Mouse (Mus musculus): ENCODE measurements around the gene Tmem235. TPM values are rescaled to one million over a fixed set of nuclear protein-coding genes. Genes with fewer than 3 reads are reported as not detected.
A peak's percentile ranks its signal among the peaks of the same experiment; 100 is the strongest.

Tmem235 gene
- polyA plus RNA-seq, 1 experiment, result not detected

- no peak overlapping the region for H3K4me3 ChIP-seq
- TF ChIP-seq CEBPB (IDR thresholded peaks at IDR 0.05; ENCODE audit: insufficient read depth, poor library complexity, severe bottlenecking) (no peak), POLR2A (IDR thresholded peaks at IDR 0.05; ENCODE audit: insufficient read length, low read depth) (no peak), MYOG (IDR thresholded peaks at IDR 0.05; ENCODE audit: control insufficient read depth in 1 of 3, insufficient read depth in 1 of 3, insufficient read length in 2 of 3, low read depth in 2 of 3) (peak in 1 of 3 experiments; percentile 13), USF1 (IDR thresholded peaks at IDR 0.05; ENCODE audit: low read depth) (no peak), E2F4 (IDR thresholded peaks at IDR 0.05; ENCODE audit: insufficient read depth) (no peak), TCF3 (IDR thresholded peaks at IDR 0.05; ENCODE audit: insufficient read length, low read depth) (no peak), MYOD1 (IDR thresholded peaks at IDR 0.05; ENCODE audit: control insufficient read depth in 1 of 3, insufficient read length in 2 of 3, low read depth in 2 of 3) (peak in 2 of 3 experiments; percentile 13 to 64)
- no peaks in the 10 kb centered on the region for H3K27me3 ChIP-seq (ENCODE audit: control insufficient read depth, insufficient read depth, insufficient read length)
- H3K4me2 ChIP-seq (ENCODE audit: low read depth), result no peak overlapping the region
- no peaks in the 10 kb centered on the region for H3K79me2 ChIP-seq (ENCODE audit: control insufficient read depth, insufficient read depth)
- no peak overlapping the region for H3ac ChIP-seq (ENCODE audit: control insufficient read depth, insufficient read length)
- no peaks in the 10 kb centered on the region for H3K36me3 ChIP-seq (ENCODE audit: control insufficient read depth, insufficient read depth)
These were observed 19.9 kb downstream of the Tmem235 start for GRCm38 (mm10) chr11:117880336-117880976.

DNA sequence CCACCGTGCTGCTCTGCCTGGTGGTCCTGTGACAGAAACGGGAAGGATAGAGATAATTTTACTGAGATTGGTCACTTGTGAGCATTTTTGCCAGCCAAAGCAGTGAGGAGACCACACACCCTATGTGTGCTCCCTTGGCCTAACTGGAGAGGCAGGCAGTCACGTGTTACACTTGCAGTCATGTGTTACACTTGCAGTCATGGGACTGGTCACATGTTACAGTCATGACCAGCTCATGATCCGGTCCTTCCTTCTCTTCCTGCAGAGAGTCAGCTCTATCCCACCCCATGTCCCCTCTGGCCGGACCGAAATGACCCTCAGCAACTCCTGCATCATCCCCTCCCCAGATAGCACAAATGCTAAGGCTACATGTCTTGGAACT, 20.4 kb downstream of the Tmem235 start:
- Histone ChIP-seq H3K36me3 (ENCODE audit: control insufficient read depth, insufficient read depth) (no peaks in the 10 kb centered on the region), H3K4me3 (no peak overlapping the region), H3K79me2 (ENCODE audit: control insufficient read depth, insufficient read depth) (no peaks in the 10 kb centered on the region), H3ac (ENCODE audit: control insufficient read depth, insufficient read length) (no peak overlapping the region), H3K4me2 (ENCODE audit: low read depth) (no peak overlapping the region), H3K27me3 (ENCODE audit: control insufficient read depth, insufficient read depth, insufficient read length) (no peaks in the 10 kb centered on the region)
- TF ChIP-seq USF1 (IDR thresholded peaks at IDR 0.05; ENCODE audit: low read depth), result peak; percentile 44
- no peak for TF ChIP-seq POLR2AphosphoS2 (IDR thresholded peaks at IDR 0.05; ENCODE audit: insufficient read length, low read depth)

- TF ChIP-seq CEBPB (IDR thresholded peaks at IDR 0.05; ENCODE audit: insufficient read depth, poor library complexity, severe bottlenecking) (no peak), TCF3 (IDR thresholded peaks at IDR 0.05; ENCODE audit: insufficient read length, low read depth) (no peak), MAX (IDR thresholded peaks at IDR 0.05; ENCODE audit: low read depth) (no peak), REST (IDR thresholded peaks at IDR 0.05; ENCODE audit: insufficient read depth, insufficient read length) (no peak), MYOD1 (IDR thresholded peaks at IDR 0.05; ENCODE audit: control insufficient read depth in 1 of 3, insufficient read length in 2 of 3, low read depth in 2 of 3) (no peak), SRF (IDR thresholded peaks at IDR 0.05; ENCODE audit: control insufficient read depth, insufficient read length, low read depth) (no peak), MYOG (IDR thresholded peaks at IDR 0.05; ENCODE audit: control insufficient read depth in 1 of 3, insufficient read depth in 1 of 3, insufficient read length in 2 of 3, low read depth in 2 of 3) (no peak)
- Histone ChIP-seq H3K27me3 (ENCODE audit: control insufficient read depth, insufficient read depth, insufficient read length) (no peaks in the 10 kb centered on the region), H3K36me3 (ENCODE audit: control insufficient read depth, insufficient read depth) (no peaks in the 10 kb centered on the region), H3K4me3 (no peak overlapping the region), H3K4me2 (ENCODE audit: low read depth) (no peak overlapping the region), H3ac (ENCODE audit: control insufficient read depth, insufficient read length) (no peak overlapping the region), H3K79me2 (ENCODE audit: control insufficient read depth, insufficient read depth) (no peaks in the 10 kb centered on the region)
These were observed 21.2 kb downstream of the Tmem235 start for GRCm38 (mm10) chr11:117881787-117882186.

DNA sequence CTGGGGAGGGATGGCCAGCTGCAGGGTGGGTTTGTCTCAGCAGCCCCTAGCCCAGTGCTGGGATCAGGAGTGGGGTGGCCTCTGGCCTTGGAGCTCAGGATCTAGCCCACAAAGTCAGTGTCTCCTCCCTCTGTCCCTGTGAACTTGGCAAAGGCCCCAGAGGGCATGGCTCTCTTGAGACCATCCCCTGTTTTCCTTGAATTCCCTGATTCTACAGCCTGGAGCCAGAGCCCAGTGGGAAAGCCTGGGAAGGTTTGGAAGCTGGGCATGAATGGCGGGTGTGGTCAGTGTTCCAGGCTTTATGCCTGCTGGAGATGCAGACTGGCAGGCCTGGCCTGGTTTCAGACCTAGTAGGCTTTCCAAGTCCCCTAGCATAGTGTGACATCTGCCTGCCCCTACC, 21.7 kb downstream of the Tmem235 start:
- H3K36me3 ChIP-seq (ENCODE audit: control insufficient read depth, insufficient read depth), result no peaks in the 10 kb centered on the region
- H3K79me2 ChIP-seq (ENCODE audit: control insufficient read depth, insufficient read depth), result no peaks in the 10 kb centered on the region
- H3ac ChIP-seq (ENCODE audit: control insufficient read depth, insufficient read length), result no peak overlapping the region
- no peak overlapping the region for H3K4me2 ChIP-seq (ENCODE audit: low read depth)
- TF ChIP-seq MYOD1 (IDR thresholded peaks at IDR 0.05; ENCODE audit: control insufficient read depth in 1 of 3, insufficient read length in 2 of 3, low read depth in 2 of 3) (no peak), TCF3 (IDR thresholded peaks at IDR 0.05; ENCODE audit: insufficient read length, low read depth) (no peak), POLR2A (IDR thresholded peaks at IDR 0.05; ENCODE audit: insufficient read length, low read depth) (no peak), MAX (IDR thresholded peaks at IDR 0.05; ENCODE audit: low read depth) (no peak), MYOG (IDR thresholded peaks at IDR 0.05; ENCODE audit: control insufficient read depth in 1 of 3, insufficient read depth in 1 of 3, insufficient read length in 2 of 3, low read depth in 2 of 3) (no peak), E2F4 (IDR thresholded peaks at IDR 0.05; ENCODE audit: insufficient read depth) (no peak), TCF12 (IDR thresholded peaks at IDR 0.05; ENCODE audit: insufficient read depth, poor library complexity, severe bottlenecking) (no peak), USF1 (IDR thresholded peaks at IDR 0.05; ENCODE audit: low read depth) (no peak), SRF (IDR thresholded peaks at IDR 0.05; ENCODE audit: control insufficient read depth, insufficient read length, low read depth) (no peak), POLR2AphosphoS2 (IDR thresholded peaks at IDR 0.05; ENCODE audit: insufficient read length, low read depth) (no peak), CEBPB (IDR thresholded peaks at IDR 0.05; ENCODE audit: insufficient read depth, poor library complexity, severe bottlenecking) (no peak), REST (IDR thresholded peaks at IDR 0.05; ENCODE audit: insufficient read depth, insufficient read length) (no peak)
- H3K27me3 ChIP-seq (ENCODE audit: control insufficient read depth, insufficient read depth, insufficient read length), result no peaks in the 10 kb centered on the region
- H3K4me3 ChIP-seq, result no peak overlapping the region

DNA sequence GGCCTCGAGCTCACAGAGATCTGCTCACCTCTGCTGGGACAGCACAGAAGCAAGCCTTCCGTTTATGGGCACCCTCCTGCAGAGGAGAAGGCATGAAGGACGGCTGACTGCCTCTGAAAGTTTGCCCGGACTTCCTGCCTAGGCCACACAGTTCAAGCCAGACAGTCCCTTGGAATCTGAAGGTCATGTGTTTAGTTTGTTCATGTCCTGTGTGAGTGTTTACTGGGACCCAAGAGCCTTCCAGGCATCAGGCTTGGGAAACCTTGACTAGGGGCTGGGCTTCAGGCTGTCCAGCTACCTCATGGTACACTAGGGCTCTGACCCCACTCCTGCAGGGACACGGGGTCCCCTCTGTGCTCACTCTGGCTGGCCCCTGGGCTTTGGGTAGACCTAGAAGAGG, 25.4 kb downstream of the Tmem235 start:
- no peak for TF ChIP-seq POLR2A (IDR thresholded peaks at IDR 0.05; ENCODE audit: insufficient read length, low read depth)
- no peak for TF ChIP-seq MYOG (IDR thresholded peaks at IDR 0.05; ENCODE audit: control insufficient read depth in 1 of 3, insufficient read depth in 1 of 3, insufficient read length in 2 of 3, low read depth in 2 of 3)
- no peak for TF ChIP-seq TCF3 (IDR thresholded peaks at IDR 0.05; ENCODE audit: insufficient read length, low read depth)
- no peak for TF ChIP-seq MYOD1 (IDR thresholded peaks at IDR 0.05; ENCODE audit: control insufficient read depth in 1 of 3, insufficient read length in 2 of 3, low read depth in 2 of 3)
- no peak for TF ChIP-seq SRF (IDR thresholded peaks at IDR 0.05; ENCODE audit: control insufficient read depth, insufficient read length, low read depth)
- TF ChIP-seq POLR2AphosphoS2 (IDR thresholded peaks at IDR 0.05; ENCODE audit: insufficient read length, low read depth), result no peak
- TF ChIP-seq CEBPB (IDR thresholded peaks at IDR 0.05; ENCODE audit: insufficient read depth, poor library complexity, severe bottlenecking), result no peak
- TF ChIP-seq USF1 (IDR thresholded peaks at IDR 0.05; ENCODE audit: low read depth), result no peak
- H3K79me2 ChIP-seq (ENCODE audit: control insufficient read depth, insufficient read depth), result no peaks in the 10 kb centered on the region
- no peaks in the 10 kb centered on the region for H3K36me3 ChIP-seq (ENCODE audit: control insufficient read depth, insufficient read depth)
- H3K4me2 ChIP-seq (ENCODE audit: low read depth), result no peak overlapping the region
- no peak overlapping the region for H3ac ChIP-seq (ENCODE audit: control insufficient read depth, insufficient read length)
- H3K27me3 ChIP-seq (ENCODE audit: control insufficient read depth, insufficient read depth, insufficient read length), result no peaks in the 10 kb centered on the region
- no peak overlapping the region for H3K4me3 ChIP-seq

Measured in myocyte (in vitro differentiated cells).